Mouse (Mus musculus) kidney, embryonic 16.5 days (tissue): ENCODE data around the gene Ube2j2. TPM values are rescaled to one million over a fixed set of nuclear protein-coding genes. Genes with fewer than 3 reads are reported as not detected.

Experiments
- ATAC-seq: fragments of 200-750 bp; cut with Nextera tagmentation; 2 replicates; pipeline ENCODE4 v1.8.0; 2017; ENCODE audit warnings: moderate TSS enrichment; ENCODE audit not compliant: low FRiP score, low TSS enrichment
- H3K27ac ChIP-seq: fragments of 300-500 bp; sonication (generic); 2 replicates; pipeline ENCODE4 v1.5.1; 2014; ENCODE audit warnings: low read length
- H3K27me3 ChIP-seq: fragments of 300-500 bp; sonication (generic); 2 replicates; pipeline ENCODE4 v1.6.1; 2014; ENCODE audit warnings: low read length, control low read depth, mixed read lengths; ENCODE audit not compliant: insufficient read depth
- H3K36me3 ChIP-seq: fragments of 300-500 bp; sonication (generic); 2 replicates; pipeline ENCODE4 v1.6.1; 2014; ENCODE audit warnings: low read length, control low read depth, mixed read lengths; ENCODE audit not compliant: insufficient read depth
- H3K4me1 ChIP-seq: fragments of 300-500 bp; sonication (generic); 2 replicates; pipeline ENCODE4 v1.6.1; 2014; ENCODE audit warnings: low read length, control low read depth, mixed read lengths; ENCODE audit not compliant: insufficient read depth
- H3K4me2 ChIP-seq: fragments of 300-500 bp; sonication (generic); replicated peaks from 2 replicates; pipeline ENCODE4 v1.6.1; 2014; ENCODE audit warnings: low read depth, low read length
- H3K4me3 ChIP-seq: fragments of 300-500 bp; sonication (generic); 2 replicates; pipeline ENCODE4 v1.5.1; 2014; ENCODE audit warnings: mild to moderate bottlenecking, low read length
- H3K9ac ChIP-seq: fragments of 300-500 bp; sonication (generic); replicated peaks from 2 replicates; pipeline ENCODE4 v1.6.1; 2014; ENCODE audit warnings: low read length
- H3K9me3 ChIP-seq: fragments of 300-500 bp; sonication (generic); 2 replicates; pipeline ENCODE4 v1.6.1; 2016; ENCODE audit warnings: low read length, control low read depth
- WGBS: fragments of 180-500 bp; shearing (Covaris S2); extraction: QIAGEN DNeasy Blood & Tissue Kit; methylation state at CpG from one replicate; pipeline ENCODE4 v1.1.7; 2014; 5-methylcytosine and 5-hydroxymethylcytosine counted together
- polyA plus RNA-seq: library from polyadenylated mRNA; unstranded; fragments of >200 nt; fragmentation: Nextera tagmentation; extraction: Ambion mirVana; gene quantifications from 2 replicates; pipeline ENCODE4 v1.2.1, GENCODE M21; 2015

Ube2j2 gene
- polyA plus RNA-seq, result 100.0 and 102 TPM in 2 replicates

GRCm38 (mm10) chr4:155943534-155944249 is at the start of gene Ube2j2:
Gene Ube2j2 (plus strand): TSS chr4:155943831.
- Histone ChIP-seq H3K4me1 (peaks cover 18% of the 10 kb centered on the region), H3K4me3 (peak within 1 kb of the TSS; percentile 97)

GRCm38 (mm10) chr4:155894311-155894881 is 49.2 kb upstream of the Ube2j2 start:
- H3K36me3 ChIP-seq, result peaks cover 16% of the 10 kb centered on the region; the same call in 1 of the 2 replicates
- peaks cover 37% of the 10 kb centered on the region for H3K4me1 ChIP-seq
- H3K4me2 ChIP-seq, result peak overlapping the region; percentile 7; the same call in 1 of the 2 replicates
- H3K9me3 ChIP-seq, result no peaks in the 10 kb centered on the region
- ATAC-seq, result no peak
- H3K4me3 ChIP-seq, result no peak overlapping the region
- no peak overlapping the region for H3K27ac ChIP-seq
- no peak overlapping the region for H3K9ac ChIP-seq
- no peaks in the 10 kb centered on the region for H3K27me3 ChIP-seq
- 37% methylated on average over 8 of the region's 8 CpGs for WGBS

More at GRCm38 (mm10) chr4:155943534-155944249, at the start of gene Ube2j2:
- H3K9me3 ChIP-seq, result no peaks in the 10 kb centered on the region
- peak within 1 kb of the TSS; percentile 96 for H3K9ac ChIP-seq
- peaks cover 14% of the 10 kb centered on the region; the same call in 1 of the 2 replicates for H3K36me3 ChIP-seq
- peak within 1 kb of the TSS; percentile 89 for H3K4me2 ChIP-seq
- H3K27me3 ChIP-seq, result no peaks in the 10 kb centered on the region
- peak within 1 kb of the TSS; percentile 88 for H3K27ac ChIP-seq
- under 1% methylated on average over 83 of the region's 85 CpGs for WGBS
- ATAC-seq, result peak; percentile 99

- H3K4me3 ChIP-seq, result no peak overlapping the region
- H3K27ac ChIP-seq, result no peak overlapping the region
- 40% methylated on average over 6 of the region's 6 CpGs for WGBS
- peaks cover 33% of the 10 kb centered on the region for H3K4me1 ChIP-seq
- peaks cover 15% of the 10 kb centered on the region for H3K36me3 ChIP-seq
- H3K4me2 ChIP-seq, result no peak overlapping the region; the same call in 1 of the 2 replicates
- 0 out of 2 replicates have a peak overlapping the region, but pooled peaks have one; percentile 28 for H3K9ac ChIP-seq
- H3K9me3 ChIP-seq, result no peaks in the 10 kb centered on the region
- H3K27me3 ChIP-seq, result no peaks in the 10 kb centered on the region
- no peak for ATAC-seq
Observed at GRCm38 (mm10) chr4:155895216-155895615, 48.4 kb upstream of the Ube2j2 start.

- Histone ChIP-seq H3K4me1 (peaks cover 27% of the 10 kb centered on the region), H3K36me3 (peaks cover 17% of the 10 kb centered on the region), H3K4me3 (no peak overlapping the region), H3K27me3 (no peaks in the 10 kb centered on the region), H3K9ac (no peak overlapping the region), H3K27ac (no peak overlapping the region), H3K9me3 (no peaks in the 10 kb centered on the region), H3K4me2 (no peak overlapping the region)
- no peak for ATAC-seq
- 90% methylated on average over 4 of the region's 4 CpGs for WGBS
Observed at GRCm38 (mm10) chr4:155895826-155896225, 47.8 kb upstream of the Ube2j2 start.

GRCm38 (mm10) chr4:155896461-155896860 is 47.2 kb upstream of the Ube2j2 start:
- WGBS, result 97% methylated on average over 12 of the region's 12 CpGs
- Histone ChIP-seq H3K9ac (no peak overlapping the region), H3K4me1 (peaks cover 25% of the 10 kb centered on the region), H3K9me3 (no peaks in the 10 kb centered on the region), H3K4me3 (no peak overlapping the region), H3K27ac (no peak overlapping the region), H3K4me2 (no peak overlapping the region), H3K36me3 (peaks cover 17% of the 10 kb centered on the region), H3K27me3 (no peaks in the 10 kb centered on the region)
- no peak for ATAC-seq

GRCm38 (mm10) chr4:155898318-155898717 is 45.3 kb upstream of the Ube2j2 start:
- Histone ChIP-seq H3K4me3 (no peak overlapping the region), H3K9ac (no peak overlapping the region), H3K36me3 (peaks cover 29% of the 10 kb centered on the region), H3K27ac (no peak overlapping the region), H3K4me2 (no peak overlapping the region), H3K4me1 (peaks cover 18% of the 10 kb centered on the region), H3K27me3 (no peaks in the 10 kb centered on the region), H3K9me3 (no peaks in the 10 kb centered on the region)
- WGBS, result 88% methylated on average over 2 of the region's 2 CpGs
- ATAC-seq, result no peak

GRCm38 (mm10) chr4:155899355-155899754 is 44.3 kb upstream of the Ube2j2 start:
- no peaks in the 10 kb centered on the region for H3K27me3 ChIP-seq
- no peak overlapping the region for H3K4me2 ChIP-seq
- ATAC-seq, result no peak
- no peak overlapping the region for H3K4me3 ChIP-seq
- no peak overlapping the region for H3K9ac ChIP-seq
- peaks cover 40% of the 10 kb centered on the region for H3K36me3 ChIP-seq
- H3K4me1 ChIP-seq, result peaks cover 12% of the 10 kb centered on the region
- H3K27ac ChIP-seq, result no peak overlapping the region
- 95% methylated on average over 7 of the region's 7 CpGs for WGBS
- no peaks in the 10 kb centered on the region for H3K9me3 ChIP-seq

- Histone ChIP-seq H3K27me3 (no peaks in the 10 kb centered on the region), H3K36me3 (peaks cover 41% of the 10 kb centered on the region), H3K4me1 (no peaks in the 10 kb centered on the region), H3K27ac (no peak overlapping the region), H3K4me3 (no peak overlapping the region), H3K9me3 (no peaks in the 10 kb centered on the region), H3K4me2 (no peak overlapping the region), H3K9ac (no peak overlapping the region)
- 57% methylated on average over 3 of the region's 3 CpGs for WGBS
- ATAC-seq, result no peak
Observed at GRCm38 (mm10) chr4:155901205-155901604, 42.4 kb upstream of the Ube2j2 start.

- Histone ChIP-seq H3K27me3 (no peaks in the 10 kb centered on the region), H3K4me2 (no peak overlapping the region), H3K36me3 (peaks cover 37% of the 10 kb centered on the region), H3K4me3 (no peak overlapping the region), H3K4me1 (no peaks in the 10 kb centered on the region), H3K27ac (no peak overlapping the region), H3K9ac (no peak overlapping the region), H3K9me3 (no peaks in the 10 kb centered on the region)
- no peak for ATAC-seq
- 95% methylated on average over 13 of the region's 13 CpGs for WGBS
Observed at GRCm38 (mm10) chr4:155903246-155903645, 40.4 kb upstream of the Ube2j2 start.
